Mouse (Mus musculus) c-Kit-positive CD71-positive TER-119-negative erythroid progenitor cells, embryonic 14.5 days (primary cell): ENCODE results near the gene Prl2c1.
"Not testable (repeated sequence)": the region's sequence is repeated elsewhere in the genome, so short reads cannot be mapped to it uniquely, and the experiment has no call there.

Source experiments
- DNase-seq: peaks from one replicate; pipeline ENCODE4 v3.0.0-alpha.2; 2013; ENCODE audit warnings: low read depth

Prl2c1 gene

GRCm38 (mm10) chr13:27849042-27849441, at the start of gene Prl2c1:
Gene Prl2c1 (plus strand): TSS chr13:27849342.
- DNase-seq = no peak

GRCm38 (mm10) chr13:27801354-27801753, 47.8 kb upstream of the Prl2c1 start, which contains the start of gene Prl2a1:
Gene Prl2a1 (plus strand): TSS chr13:27801654.
- no peak for DNase-seq

- DNase-seq = no peak
Observed at GRCm38 (mm10) chr13:27802765-27803164, 46.4 kb upstream of the Prl2c1 start.

- not testable (repeated sequence) for DNase-seq
Observed at GRCm38 (mm10) chr13:27904236-27904635, 55.1 kb downstream of the Prl2c1 start.
